Mouse (Mus musculus): ENCODE data around the gene Fbf1.

- TF ChIP-seq CTCF (conservative IDR thresholded peaks at IDR 0.05; ENCODE audit: insufficient read depth, insufficient read length, low read depth, low read length) (no peak), POLR2A (IDR thresholded peaks at IDR 0.05; ENCODE audit: low read depth, low read length) (no peak)
Observed at GRCm38 (mm10) chr11:116127986-116128385, 40.0 kb downstream of the Fbf1 start.

All from kidney, adult 2 months (tissue).